Mouse (Mus musculus) hindbrain, postnatal 0 days (tissue): ENCODE measurements at regions not wholly inside any gene's neighbourhood (a gene's known extent, or its start where the extent isn't known, plus 50 kb on each side); places are given as distances from the start of the nearest gene placed in this dataset.

Experiments
- ATAC-seq: fragments of 200-750 bp; cut with Nextera tagmentation; 2 replicates; pipeline ENCODE4 v1.8.0; 2017; ENCODE audit warnings: mild to moderate bottlenecking, moderate TSS enrichment, moderate library complexity
- DNase-seq: peaks from one replicate; pipeline ENCODE4 v3.0.0-alpha.2; 2015; ENCODE audit warnings: low spot score
- H3K27ac ChIP-seq: fragments of 300-500 bp; sonication (generic); 2 replicates; pipeline ENCODE4 v1.5.1; 2014; ENCODE audit warnings: mild to moderate bottlenecking
- H3K27me3 ChIP-seq: fragments of 300-500 bp; sonication (generic); 2 replicates; pipeline ENCODE4 v1.6.1; 2014; ENCODE audit warnings: low read length, mixed read lengths; ENCODE audit not compliant: insufficient read depth
- H3K36me3 ChIP-seq: fragments of 300-500 bp; sonication (generic); 2 replicates; pipeline ENCODE4 v1.6.1; 2014; ENCODE audit warnings: low read length, mixed read lengths; ENCODE audit not compliant: insufficient read depth
- H3K4me1 ChIP-seq: fragments of 300-500 bp; sonication (generic); 2 replicates; pipeline ENCODE4 v1.6.1; 2014; ENCODE audit warnings: antibody characterized with exemption, low read length, mixed read lengths; ENCODE audit not compliant: insufficient read depth
- H3K4me2 ChIP-seq: fragments of 300-500 bp; sonication (generic); 2 replicates; pipeline ENCODE4 v1.6.1; 2014; ENCODE audit warnings: low read depth, mild to moderate bottlenecking, low read length, moderate library complexity, mixed read lengths
- H3K4me3 ChIP-seq: fragments of 300-500 bp; sonication (generic); 2 replicates; pipeline ENCODE4 v1.5.1; 2014; ENCODE audit warnings: low read length
- H3K9ac ChIP-seq: fragments of 300-500 bp; sonication (generic); replicated peaks from 2 replicates; pipeline ENCODE4 v1.6.1; 2014; ENCODE audit warnings: mild to moderate bottlenecking, low read length, moderate library complexity, mixed read lengths
- H3K9me3 ChIP-seq: fragments of 300-500 bp; sonication (generic); 2 replicates; pipeline ENCODE4 v1.6.1; 2016; ENCODE audit warnings: low read length, mixed read lengths
- CTCF ChIP-seq: IDR thresholded peaks from 2 replicates; pipeline ENCODE4 v1.5.1; 2016; ENCODE audit warnings: antibody characterized with exemption, control low read depth, low read depth
- WGBS: fragments of 180-500 bp; shearing (Covaris S2); extraction: QIAGEN DNeasy Blood & Tissue Kit; methylation state at CpG from one replicate; pipeline ENCODE4 v1.1.7; 2014; 5-methylcytosine and 5-hydroxymethylcytosine counted together

- Histone ChIP-seq H3K9me3 (no peaks in the 10 kb centered on the region), H3K36me3 (no peaks in the 10 kb centered on the region), H3K27me3 (0 out of 2 replicates have a peak, but pooled peaks cover 11% of the 10 kb centered on the region), H3K4me2 (peak overlapping the region; percentile 69), H3K9ac (0 out of 2 replicates have a peak overlapping the region, but pooled peaks have one; percentile 35), H3K27ac (no peak overlapping the region), H3K4me1 (peaks cover 3% of the 10 kb centered on the region; the same call in 1 of the 2 replicates), H3K4me3 (peak overlapping the region; percentile 32)
- WGBS = 8% methylated on average over 39 of the region's 39 CpGs
- ATAC-seq (0 out of 2 replicates have a peak, but pooled peaks have one; percentile 28), DNase-seq (peak; percentile 59)
- no peak for TF ChIP-seq CTCF
These were observed 82.6 kb downstream of the Sox1 start for GRCm38 (mm10) chr8:12477449-12478401.

DNA sequence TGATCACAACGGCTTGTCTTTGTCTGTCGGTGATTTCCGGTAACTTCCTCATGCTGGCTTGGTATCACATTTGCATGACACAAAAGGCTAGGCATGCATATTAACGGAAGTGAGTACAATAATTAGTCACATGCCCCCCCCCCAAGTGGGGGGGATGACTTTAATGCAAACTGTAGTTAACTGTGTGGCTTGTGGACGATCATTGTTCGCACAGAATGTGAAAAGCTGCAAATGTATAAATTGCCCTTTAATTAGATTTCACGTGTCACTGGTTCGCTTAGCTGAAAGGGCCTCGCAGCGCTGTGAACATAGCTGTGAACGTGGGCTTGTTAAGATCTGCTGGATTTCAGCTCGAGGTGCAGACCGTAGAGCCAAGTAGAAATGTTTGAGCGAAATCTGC is 86.8 kb downstream of the Sox1 start:
- ATAC-seq = no peak
- H3K27me3 ChIP-seq = 0 out of 2 replicates have a peak, but pooled peaks cover 12% of the 10 kb centered on the region
- H3K36me3 ChIP-seq = no peaks in the 10 kb centered on the region
- H3K9ac ChIP-seq = no peak overlapping the region
- H3K4me1 ChIP-seq = peaks cover 6% of the 10 kb centered on the region
- H3K9me3 ChIP-seq = no peaks in the 10 kb centered on the region
- 28% methylated on average over 14 of the region's 14 CpGs for WGBS
- H3K4me2 ChIP-seq = no peak overlapping the region
- H3K27ac ChIP-seq = no peak overlapping the region
- no peak for TF ChIP-seq CTCF
- peak; percentile 72 for DNase-seq
- H3K4me3 ChIP-seq = no peak overlapping the region

DNA sequence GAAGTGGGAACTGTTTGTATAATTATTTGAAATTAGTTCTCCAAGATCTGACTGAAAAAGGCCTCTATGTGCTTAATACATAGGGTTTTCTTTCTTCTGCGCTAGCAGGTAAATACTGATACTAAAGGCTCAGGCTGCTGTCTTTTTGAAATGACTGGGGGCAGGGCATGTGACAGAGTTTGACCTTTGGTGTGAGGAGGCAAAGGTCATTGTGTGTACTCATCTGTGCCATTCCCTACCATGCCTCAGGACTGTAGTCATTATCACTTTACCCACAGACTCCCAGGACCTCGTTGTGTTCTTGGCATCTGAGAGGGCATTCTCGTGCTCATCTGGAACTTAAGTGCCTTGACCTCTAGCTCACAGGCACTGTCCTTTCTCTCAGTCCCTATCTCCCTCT is 88.5 kb downstream of the Sox1 start:
- 0 out of 2 replicates have a peak, but pooled peaks cover 7% of the 10 kb centered on the region for H3K27me3 ChIP-seq
- ATAC-seq (no peak), DNase-seq (no peak)
- 85% methylated on average over 3 of the region's 3 CpGs for WGBS
- peaks cover 8% of the 10 kb centered on the region; the same call in 1 of the 2 replicates for H3K4me1 ChIP-seq
- no peak for TF ChIP-seq CTCF
- H3K9ac ChIP-seq = no peak overlapping the region
- H3K4me3 ChIP-seq = no peak overlapping the region
- no peaks in the 10 kb centered on the region for H3K9me3 ChIP-seq
- H3K4me2 ChIP-seq = no peak overlapping the region
- no peaks in the 10 kb centered on the region for H3K36me3 ChIP-seq
- H3K27ac ChIP-seq = no peak overlapping the region

DNA sequence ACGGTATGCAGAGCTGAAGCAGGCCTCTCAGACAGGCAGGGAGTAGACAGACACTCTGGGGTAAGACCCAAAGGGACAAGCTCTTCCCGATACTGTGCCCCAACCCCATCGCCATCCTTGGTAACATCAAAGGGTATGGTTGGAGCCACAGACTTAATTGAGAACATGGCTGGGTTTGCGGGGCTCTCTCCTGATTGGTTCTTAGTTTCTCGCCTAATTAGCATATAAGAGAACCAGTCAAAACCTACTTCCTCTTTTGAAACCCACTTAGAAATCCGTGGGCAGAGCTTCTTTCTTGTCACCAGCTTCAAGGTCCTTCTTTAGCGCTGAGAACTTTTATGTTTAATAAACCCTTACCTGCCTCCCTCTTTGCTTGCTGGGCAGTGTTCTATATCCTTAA is 87.5 kb upstream of the Spaca7 start:
- 0 out of 2 replicates have a peak, but pooled peaks cover 7% of the 10 kb centered on the region for H3K27me3 ChIP-seq
- no peak for TF ChIP-seq CTCF

DNA sequence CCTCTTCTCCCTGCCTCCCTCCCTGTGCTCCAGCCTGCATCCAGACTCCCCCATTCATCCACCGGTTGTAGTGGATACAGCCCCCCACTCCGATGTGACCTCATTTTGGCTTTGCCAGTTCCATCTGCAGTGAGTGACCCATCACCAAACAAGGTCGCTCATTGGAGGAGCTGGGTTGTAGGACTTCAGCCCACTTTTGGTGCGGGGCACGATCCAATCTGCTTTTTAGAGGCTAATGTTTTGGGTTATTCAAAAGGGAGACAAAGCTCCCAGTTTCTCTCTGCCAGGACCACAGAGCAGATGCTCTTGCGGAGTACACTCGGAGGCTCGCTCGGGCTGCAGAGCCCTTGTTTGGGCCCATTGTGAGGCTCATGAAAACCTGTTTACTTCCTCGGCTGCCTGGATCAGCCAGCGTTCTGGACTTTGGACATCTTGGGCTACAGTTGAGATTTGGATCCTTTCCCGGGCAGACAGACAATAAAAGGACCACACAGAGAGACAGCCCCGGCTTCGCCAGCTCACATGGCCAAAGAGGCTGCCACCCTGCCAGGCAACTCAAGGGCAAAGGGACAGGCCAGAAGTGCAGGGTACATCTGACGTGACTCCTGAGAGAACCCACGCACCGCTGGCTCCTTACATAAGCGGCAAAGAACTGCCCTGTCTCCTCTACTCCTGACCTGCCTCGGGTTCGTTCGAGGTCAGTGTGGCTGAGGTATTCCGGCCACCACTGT is 86.3 kb upstream of the Spaca7 start:
- H3K4me2 ChIP-seq = 0 out of 2 replicates have a peak overlapping the region, but pooled peaks have one; percentile 10
- ATAC-seq (peak; percentile 93), DNase-seq (peak; percentile 86)
- WGBS = 29% methylated on average over 22 of the region's 22 CpGs
- TF ChIP-seq CTCF = no peak
- no peaks in the 10 kb centered on the region for H3K36me3 ChIP-seq
- no peak overlapping the region for H3K4me3 ChIP-seq
- H3K27me3 ChIP-seq = 0 out of 2 replicates have a peak, but pooled peaks cover 7% of the 10 kb centered on the region
- peak overlapping the region; percentile 74 for H3K27ac ChIP-seq
- no peak overlapping the region for H3K9ac ChIP-seq
- H3K4me1 ChIP-seq = peaks cover 8% of the 10 kb centered on the region; the same call in 1 of the 2 replicates
- no peaks in the 10 kb centered on the region for H3K9me3 ChIP-seq

More for the DNA sequence above, 87.5 kb upstream of the Spaca7 start:
- ATAC-seq = no peak
- peaks cover 8% of the 10 kb centered on the region; the same call in 1 of the 2 replicates for H3K4me1 ChIP-seq
- 81% methylated on average over 7 of the region's 7 CpGs for WGBS
- no peaks in the 10 kb centered on the region for H3K36me3 ChIP-seq
- no peak overlapping the region for H3K4me3 ChIP-seq
- no peaks in the 10 kb centered on the region for H3K9me3 ChIP-seq
- no peak overlapping the region for H3K9ac ChIP-seq
- DNase-seq = no peak
- H3K4me2 ChIP-seq = no peak overlapping the region
- peak overlapping the region; percentile 74 for H3K27ac ChIP-seq

DNA sequence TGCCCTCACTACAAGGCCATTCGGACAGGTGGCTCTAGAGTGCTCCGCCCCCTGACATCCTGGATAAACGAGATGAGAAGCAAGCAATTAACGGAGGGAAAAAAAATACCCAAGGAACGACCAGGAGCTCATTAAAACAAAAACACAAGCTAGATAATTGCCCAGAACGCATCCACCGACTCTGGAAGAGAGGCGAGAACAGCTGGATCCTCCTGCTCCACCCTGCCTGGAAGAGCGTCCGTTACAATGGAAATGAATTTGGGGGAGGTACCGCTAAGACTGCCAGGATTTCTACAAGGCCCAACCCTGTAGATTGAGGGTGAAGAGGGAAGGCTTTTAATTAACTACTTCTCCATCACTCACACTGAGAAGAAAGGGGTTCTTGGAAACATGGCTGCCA is 85.6 kb upstream of the Spaca7 start:
- ATAC-seq (no peak), DNase-seq (no peak)
- TF ChIP-seq CTCF = no peak
- Histone ChIP-seq H3K27me3 (0 out of 2 replicates have a peak, but pooled peaks cover 7% of the 10 kb centered on the region), H3K9ac (no peak overlapping the region), H3K27ac (peak overlapping the region; percentile 74), H3K4me1 (peaks cover 8% of the 10 kb centered on the region; the same call in 1 of the 2 replicates), H3K36me3 (no peaks in the 10 kb centered on the region), H3K4me3 (no peak overlapping the region), H3K4me2 (no peak overlapping the region), H3K9me3 (no peaks in the 10 kb centered on the region)
- WGBS = 44% methylated on average over 11 of the region's 11 CpGs
